Mouse (Mus musculus): Measurements from ENCODE around the gene Scml4.

The Scml4 gene

DNA sequence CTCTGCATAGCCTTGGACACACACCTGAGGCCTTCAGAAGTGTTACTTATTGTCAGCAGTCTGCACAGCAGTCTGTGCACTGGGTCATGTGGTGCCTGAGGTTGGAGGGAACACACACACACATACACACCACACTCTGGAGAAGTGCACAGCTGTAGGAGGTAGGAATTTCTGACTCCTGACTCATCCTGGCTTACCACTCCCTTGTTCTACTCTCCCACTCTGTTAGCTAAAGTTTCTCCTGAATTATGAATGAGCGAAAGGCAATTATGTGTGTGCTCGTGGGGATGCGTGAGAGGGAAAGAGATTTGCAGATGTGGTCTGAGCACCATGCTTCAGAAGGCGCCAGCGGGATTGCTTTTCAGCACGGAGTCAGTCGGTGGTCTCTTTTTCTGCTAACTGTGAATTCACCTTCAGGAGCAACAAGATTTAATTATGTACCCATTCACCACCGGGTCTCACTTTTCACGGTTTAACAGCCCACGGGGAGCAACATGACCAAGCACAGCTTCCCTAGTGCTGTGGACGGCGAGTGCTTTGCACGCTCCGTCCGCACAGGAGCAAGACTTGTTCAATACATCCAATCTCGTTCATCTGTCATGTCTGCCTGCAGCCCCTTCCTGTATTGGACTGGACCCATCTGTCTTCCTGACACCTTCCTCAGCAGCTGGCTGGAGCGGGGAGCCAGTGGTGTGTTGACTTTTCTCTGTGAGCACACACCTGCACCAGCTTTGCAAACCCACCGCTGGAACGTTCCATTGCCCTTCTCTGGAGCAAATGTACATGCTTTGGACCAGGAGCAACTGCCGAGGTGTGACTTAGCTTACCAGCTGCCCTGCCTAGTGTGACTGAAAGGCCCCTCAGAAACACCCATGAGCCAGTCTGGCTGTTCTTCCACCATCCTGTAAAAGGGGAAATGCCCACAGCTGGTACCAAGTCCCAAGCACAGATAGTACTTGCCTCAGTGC, 91.2 kb downstream of the Scml4 start:
- DNase-seq (ENCODE audit: low spot score), result no peak

DNA sequence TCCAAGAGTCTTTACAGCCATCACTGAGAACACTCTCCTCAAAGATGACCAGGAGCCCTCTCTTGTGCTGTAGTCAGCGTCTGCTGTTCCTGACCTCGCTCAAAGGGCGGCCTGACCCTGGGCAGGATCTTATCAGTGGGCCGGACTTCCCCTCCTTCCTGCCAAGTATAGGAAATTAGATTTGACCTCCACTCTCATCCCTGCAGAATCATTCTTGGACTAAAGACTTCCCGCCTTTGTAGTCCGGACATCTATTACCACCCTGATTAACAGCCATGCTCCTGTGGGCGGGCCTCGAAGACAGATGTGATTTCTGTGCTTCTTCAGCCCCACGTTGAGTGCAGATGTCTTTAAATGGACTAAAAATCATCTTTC, 91.9 kb downstream of the Scml4 start:
- DNase-seq (ENCODE audit: low spot score), result no peak

DNA sequence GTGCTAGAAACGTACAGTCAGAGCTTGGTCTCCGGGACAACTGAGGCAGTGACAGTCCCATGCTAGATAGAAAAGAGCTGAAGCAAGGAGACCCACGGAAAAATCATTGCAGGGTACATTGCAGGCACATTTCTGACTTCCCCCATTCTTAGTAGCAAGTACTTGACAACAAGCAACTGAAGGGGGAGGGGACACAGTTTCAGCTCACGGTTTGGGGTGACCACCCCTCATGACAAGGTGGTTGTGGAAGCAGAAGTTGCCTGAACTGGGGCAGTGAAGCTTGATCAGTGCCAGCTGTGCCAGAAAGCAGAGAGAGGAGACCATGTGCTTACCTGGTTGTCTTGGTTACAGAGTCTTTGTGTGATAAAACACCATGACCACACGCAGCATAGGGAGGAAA, 93.4 kb downstream of the Scml4 start:
- no peak for DNase-seq (ENCODE audit: low spot score)

DNA sequence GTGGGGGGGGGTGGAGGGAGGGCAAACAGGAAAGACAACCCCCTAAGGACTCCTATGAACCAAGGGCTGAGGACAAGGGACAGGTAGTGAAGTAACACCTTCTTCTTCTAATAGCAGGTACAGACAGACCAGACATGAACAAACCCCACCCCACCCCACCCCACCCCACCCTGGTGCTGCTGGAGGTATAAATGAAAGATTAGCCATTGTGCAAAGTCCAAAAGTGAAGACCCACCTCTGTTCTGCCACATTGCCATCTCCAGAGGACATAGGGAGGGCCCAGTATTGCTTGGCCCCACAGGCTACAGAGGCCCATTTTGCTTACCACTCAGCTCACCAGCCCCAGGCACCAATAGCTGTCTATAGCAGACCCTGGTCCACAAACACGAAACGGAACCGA, 95.0 kb downstream of the Scml4 start:
- DNase-seq (ENCODE audit: low spot score), result no peak

DNA sequence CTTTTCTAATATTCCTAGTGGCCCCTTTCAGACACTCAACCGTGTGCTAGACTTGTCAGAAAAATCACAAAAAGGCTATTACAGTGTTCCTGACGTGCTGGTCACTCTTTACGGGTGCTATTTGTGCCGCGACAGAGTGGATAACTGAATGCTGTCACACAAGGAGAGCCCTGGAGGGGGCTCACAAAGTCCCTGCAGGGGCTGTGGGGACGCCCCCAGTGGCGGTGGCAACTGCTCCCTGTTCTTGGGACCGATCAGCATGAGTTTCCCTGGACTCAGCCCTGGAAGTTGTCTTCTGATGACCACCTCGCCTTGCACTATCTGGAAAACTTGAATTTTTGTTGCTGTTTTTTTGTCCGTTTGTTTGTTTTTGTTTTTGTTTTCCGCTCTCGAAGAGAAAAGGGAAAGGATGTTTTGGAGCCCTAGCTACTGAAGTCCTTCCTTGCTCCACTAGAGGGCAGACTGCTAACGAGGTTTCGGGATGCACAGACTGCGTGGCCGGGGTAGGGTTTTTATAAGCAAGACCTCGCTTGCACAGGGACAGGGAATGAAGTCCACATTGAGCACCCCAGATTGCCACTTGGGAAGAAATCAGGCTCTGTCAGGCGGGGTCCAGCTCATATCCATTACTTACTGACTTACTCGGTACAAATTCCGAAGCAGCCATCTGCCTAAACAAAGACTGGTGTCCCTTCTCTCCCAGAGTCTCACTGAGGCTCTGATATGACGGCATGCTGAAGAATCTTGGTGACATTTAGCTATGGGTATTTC, 97.9 kb downstream of the Scml4 start:
- peak; percentile 63 for DNase-seq (ENCODE audit: low spot score)

DNA sequence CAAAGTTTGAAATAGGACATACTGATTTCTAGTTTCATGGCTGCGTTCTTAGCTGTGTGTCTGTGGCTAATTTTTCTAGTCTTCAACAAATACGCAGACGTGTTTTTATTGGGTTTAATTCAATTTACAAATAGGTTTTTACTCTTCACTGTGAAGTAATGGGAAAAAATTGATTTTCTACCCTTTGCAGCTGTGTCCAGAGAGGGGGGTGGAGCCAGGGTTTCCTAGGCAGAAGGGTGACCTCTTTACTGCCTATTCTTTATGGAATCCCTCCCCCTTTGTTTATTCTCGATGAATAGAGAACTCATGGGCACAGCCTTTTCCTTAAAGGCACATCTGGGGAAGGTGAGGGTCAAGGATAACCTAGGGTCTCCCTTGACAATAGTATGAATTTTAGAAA, 98.5 kb downstream of the Scml4 start:
- no peak for DNase-seq (ENCODE audit: low spot score)

DNA sequence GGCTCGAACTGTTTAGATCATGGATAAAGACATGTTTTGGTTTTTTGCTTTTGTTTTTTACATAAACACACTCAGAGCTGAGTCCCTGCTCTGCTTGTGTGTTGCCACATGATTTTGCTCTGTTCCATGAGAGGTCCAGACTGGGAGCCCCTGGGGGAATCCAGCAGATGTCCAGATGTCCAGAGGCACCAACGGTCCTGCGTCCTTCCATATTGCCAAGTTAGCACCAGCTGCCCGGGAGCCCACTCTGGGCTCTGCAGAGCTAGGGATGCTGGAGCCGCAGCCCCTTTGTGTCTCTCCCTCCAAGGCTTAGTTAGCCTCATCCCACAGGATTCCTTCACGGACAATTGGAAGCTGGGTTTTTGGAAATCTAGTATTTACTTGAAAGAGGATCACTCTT, 101.6 kb downstream of the Scml4 start:
- no peak for DNase-seq (ENCODE audit: low spot score)

DNA sequence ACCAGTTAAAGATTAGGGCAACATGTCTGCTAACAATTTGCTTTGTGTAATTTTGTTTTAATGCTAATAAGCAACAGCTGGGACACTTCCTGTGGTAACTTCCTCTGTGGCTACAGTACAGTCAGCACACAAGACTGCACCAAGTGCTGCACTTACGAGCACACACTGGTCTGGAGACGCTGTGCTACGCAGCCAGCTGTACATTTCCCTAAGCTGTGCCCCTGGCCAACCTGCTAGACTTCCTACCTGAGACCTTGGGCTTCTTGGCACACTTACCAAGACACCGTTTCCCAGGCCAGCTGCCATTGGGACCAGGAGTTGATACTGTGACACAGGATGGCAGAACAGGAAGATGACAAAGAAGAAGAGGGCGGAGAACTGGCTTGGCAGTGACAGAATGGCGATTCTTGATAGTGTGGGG, 102.0 kb downstream of the Scml4 start:
- no peak for DNase-seq (ENCODE audit: low spot score)

GRCm38 (mm10) chr10:42962655-42963054, 102.5 kb downstream of the Scml4 start:
- DNase-seq (ENCODE audit: low spot score), result no peak

DNA sequence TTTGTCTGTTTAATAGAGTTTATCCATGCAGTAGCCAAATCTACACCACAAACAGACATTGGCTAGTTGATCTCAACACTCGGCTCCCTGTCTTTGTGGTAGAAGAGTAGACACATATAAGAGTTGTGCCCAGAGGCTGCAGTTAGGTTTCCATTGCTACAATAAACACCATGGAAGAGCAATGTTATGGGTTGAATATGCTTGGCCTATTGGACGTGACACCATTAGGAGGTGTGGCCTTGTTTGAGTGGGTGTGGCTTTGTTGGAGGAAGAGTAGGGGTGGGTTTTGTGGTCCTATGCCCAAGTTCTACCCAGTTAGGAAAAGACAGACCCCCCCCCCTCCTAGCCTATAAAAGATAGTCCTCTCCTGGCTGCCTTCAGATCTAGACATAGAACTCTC, 102.9 kb downstream of the Scml4 start:
- DNase-seq (ENCODE audit: low spot score), result no peak

GRCm38 (mm10) chr10:42968332-42968731, 108.2 kb downstream of the Scml4 start:
- no peak for DNase-seq (ENCODE audit: low spot score)

GRCm38 (mm10) chr10:42972504-42973172, 112.5 kb downstream of the Scml4 start:
- peak; percentile 55 for DNase-seq (ENCODE audit: low spot score)

- no peak for DNase-seq (ENCODE audit: low spot score)
Measured at GRCm38 (mm10) chr10:42973537-42973936, 113.4 kb downstream of the Scml4 start.

DNA sequence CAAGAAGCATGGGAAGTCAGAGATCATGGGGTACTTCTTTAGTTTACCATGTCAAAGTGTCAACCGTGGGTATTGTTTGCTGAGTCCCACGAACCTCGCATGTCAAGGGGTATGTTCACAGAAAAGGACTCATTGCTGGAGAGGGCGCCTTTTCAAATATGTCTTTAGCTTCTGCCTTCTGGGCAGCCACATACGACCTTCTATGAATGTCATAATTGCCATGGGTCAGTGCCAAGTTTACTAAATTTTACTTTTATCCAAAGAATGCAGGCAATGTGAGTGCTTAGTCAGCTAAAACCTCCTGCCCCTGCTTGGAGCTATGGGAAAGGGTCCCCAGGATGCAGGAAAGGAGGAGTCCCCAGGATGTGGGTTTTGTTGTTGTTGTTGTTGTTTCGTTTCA, 116.4 kb downstream of the Scml4 start:
- DNase-seq (ENCODE audit: low spot score), result no peak

DNA sequence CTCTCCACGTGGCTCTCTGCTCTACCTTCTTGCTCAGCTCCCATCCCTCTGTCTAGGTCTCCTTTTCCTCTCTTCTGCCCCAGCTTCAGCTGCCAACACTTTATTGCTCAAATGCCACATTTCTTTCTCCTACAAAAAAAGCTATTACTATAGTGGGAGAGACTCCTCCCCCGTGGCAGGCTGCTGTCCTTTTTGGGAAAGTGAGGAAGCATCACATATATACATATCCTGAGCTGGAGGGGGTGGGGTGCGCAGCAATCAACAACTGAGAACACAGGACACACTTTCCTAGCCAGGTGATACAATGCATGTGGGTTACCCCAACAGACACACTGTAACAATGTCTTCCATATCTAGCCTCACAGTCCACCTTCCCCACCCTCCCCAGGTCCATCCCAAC, 118.2 kb downstream of the Scml4 start:
- no peak for DNase-seq (ENCODE audit: low spot score)

GRCm38 (mm10) chr10:42980999-42981757, 121.0 kb downstream of the Scml4 start:
- no peak for DNase-seq (ENCODE audit: low spot score)

- DNase-seq (ENCODE audit: low spot score), result no peak
Measured at GRCm38 (mm10) chr10:42984886-42985285, 124.7 kb downstream of the Scml4 start.

GRCm38 (mm10) chr10:42987594-42988052, 127.5 kb downstream of the Scml4 start:
- DNase-seq (ENCODE audit: low spot score), result peak; percentile 29

DNA sequence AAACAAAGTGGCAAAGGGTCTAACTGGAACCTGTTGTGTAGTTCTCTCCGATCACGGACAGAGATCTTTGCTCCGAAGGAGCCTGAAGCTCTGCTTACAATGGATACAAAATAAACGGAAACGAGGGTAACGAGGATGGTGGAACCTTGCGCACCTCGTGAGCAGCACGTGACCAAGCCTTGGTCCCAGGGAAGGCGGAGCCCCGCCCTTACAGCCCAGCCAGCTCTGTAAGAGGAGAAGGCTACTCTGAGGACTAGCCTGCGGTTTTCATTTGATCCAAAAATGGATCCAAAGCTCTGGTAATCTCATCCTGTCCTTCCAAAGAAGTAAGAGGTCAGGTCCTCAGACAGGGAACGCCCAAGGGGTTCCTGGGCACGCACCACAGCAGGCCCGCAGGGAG, 128.5 kb downstream of the Scml4 start:
- no peak for DNase-seq (ENCODE audit: low spot score)

- DNase-seq (ENCODE audit: low spot score), result peak; percentile 41
Measured at GRCm38 (mm10) chr10:42989910-42990309, 129.7 kb downstream of the Scml4 start.

GRCm38 (mm10) chr10:42991018-42991417, 130.8 kb downstream of the Scml4 start:
- DNase-seq (ENCODE audit: low spot score), result no peak

DNA sequence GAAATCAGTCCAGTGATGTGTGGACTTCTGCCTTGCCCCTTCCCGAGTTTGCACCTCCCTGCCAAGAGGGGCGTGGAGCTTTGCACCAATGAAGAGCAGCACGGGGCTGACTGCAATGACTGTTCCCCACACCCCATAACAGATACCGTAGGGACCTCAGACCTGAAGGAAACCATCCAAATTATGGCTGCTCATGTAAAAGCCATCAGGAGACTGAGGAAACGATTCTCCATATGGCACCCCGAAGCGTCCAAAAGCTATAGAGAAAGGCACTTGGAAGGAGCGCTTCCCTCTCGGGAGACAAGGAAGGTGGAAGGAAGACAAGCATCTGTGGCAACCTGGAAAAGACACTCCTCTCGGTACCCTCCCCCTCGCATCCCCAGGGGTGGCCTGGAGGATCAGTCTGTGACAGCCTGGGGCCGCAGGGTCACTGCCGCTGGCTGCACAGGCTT, 134.2 kb downstream of the Scml4 start:
- DNase-seq (ENCODE audit: low spot score), result no peak
